Mouse (Mus musculus) heart, postnatal 0 days (tissue): ENCODE data around the gene Atl2. TPM values are rescaled to one million over a fixed set of nuclear protein-coding genes. Genes with fewer than 3 reads are reported as not detected.

Experiments
- ATAC-seq: fragments of 200-750 bp; cut with Nextera tagmentation; 2 replicates; pipeline ENCODE4 v1.8.0; 2017; ENCODE audit warnings: low read depth, moderate number of reproducible peaks, moderate library complexity; ENCODE audit not compliant: insufficient read depth
- DNase-seq: peaks from one replicate; pipeline ENCODE4 v3.0.0-alpha.2; 2016; ENCODE audit warnings: low spot score
- H3K27ac ChIP-seq: fragments of 300-500 bp; sonication (generic); 2 replicates; pipeline ENCODE4 v1.5.1; 2014; ENCODE audit warnings: low read depth, mild to moderate bottlenecking
- H3K27me3 ChIP-seq: fragments of 300-500 bp; sonication (generic); 2 replicates; pipeline ENCODE4 v1.6.1; 2014; ENCODE audit warnings: low read length, mixed read lengths; ENCODE audit not compliant: control insufficient read depth, insufficient read depth
- H3K36me3 ChIP-seq: fragments of 300-500 bp; sonication (generic); replicated peaks from 2 replicates; pipeline ENCODE4 v1.6.1; 2014; ENCODE audit warnings: low read length, mixed read lengths; ENCODE audit not compliant: control insufficient read depth, insufficient read depth
- H3K4me1 ChIP-seq: fragments of 300-500 bp; sonication (generic); 2 replicates; pipeline ENCODE4 v1.6.1; 2014; ENCODE audit warnings: antibody characterized with exemption; ENCODE audit not compliant: control insufficient read depth, insufficient read depth
- H3K4me2 ChIP-seq: fragments of 300-500 bp; sonication (generic); 2 replicates; pipeline ENCODE4 v1.6.1; 2014; ENCODE audit warnings: low read depth, mild to moderate bottlenecking, low read length, moderate library complexity
- H3K4me3 ChIP-seq: fragments of 300-500 bp; sonication (generic); 2 replicates; pipeline ENCODE4 v1.5.1; 2014; ENCODE audit warnings: low read depth, low read length
- H3K9ac ChIP-seq: fragments of 300-500 bp; sonication (generic); replicated peaks from 2 replicates; pipeline ENCODE4 v1.6.1; 2014; ENCODE audit warnings: low read depth, low read length, mixed read lengths
- H3K9me3 ChIP-seq: fragments of 300-500 bp; sonication (generic); replicated peaks from 2 replicates; pipeline ENCODE4 v1.6.1; 2016; ENCODE audit warnings: low read length; ENCODE audit not compliant: control insufficient read depth
- CTCF ChIP-seq: IDR thresholded peaks from 2 replicates; pipeline ENCODE4 v1.5.1; 2016; ENCODE audit warnings: antibody characterized with exemption, control low read depth, low read depth
- EP300 ChIP-seq: IDR thresholded peaks from 2 replicates; pipeline ENCODE4 v1.6.1; 2016; ENCODE audit warnings: antibody characterized with exemption, low read depth
- WGBS: fragments of 180-500 bp; shearing (Covaris S2); extraction: QIAGEN DNeasy Blood & Tissue Kit; methylation state at CpG from one replicate; pipeline ENCODE4 v1.1.7; 2014; 5-methylcytosine and 5-hydroxymethylcytosine counted together
- polyA plus RNA-seq: library from polyadenylated mRNA; unstranded; fragments of >200 nt; fragmentation: Nextera tagmentation; extraction: Ambion mirVana; gene quantifications from 2 replicates; pipeline ENCODE4 v1.2.1, GENCODE M21; 2015
- total RNA-seq: library from RNA; depleted of rRNA; stranded (reverse); fragments of >200 nt; gene quantifications from 2 replicates; pipeline ENCODE4 v1.2.3, GENCODE M21; 2014; ENCODE audit warnings: low replicate concordance

Atl2 gene
- total and polyA plus RNA-seq, 2 experiments from 2014 or later = 11.3 to 20.2 TPM

DNA sequence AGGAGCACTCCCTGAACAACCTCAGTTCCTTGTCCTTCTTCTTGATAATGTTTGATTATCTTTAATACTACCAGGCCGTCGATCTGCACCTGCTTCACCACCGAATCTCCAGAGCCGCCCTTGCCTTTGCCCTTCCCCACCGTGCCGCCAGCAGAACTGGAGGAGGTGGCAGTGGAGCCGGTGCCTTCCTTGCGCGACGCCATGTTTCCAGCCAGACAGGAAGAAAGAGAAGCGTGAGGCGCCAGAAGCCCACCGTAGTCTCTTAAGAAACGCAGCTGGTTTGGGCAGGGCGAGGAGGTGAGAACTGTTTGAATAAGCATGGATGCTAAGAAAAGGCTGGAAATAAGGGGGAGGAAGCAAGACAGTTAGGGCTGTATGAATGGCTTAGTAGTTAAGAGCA is 38.4 kb upstream of the Atl2 start:
- H3K27ac ChIP-seq = no peak overlapping the region
- H3K9me3 ChIP-seq = no peaks in the 10 kb centered on the region
- H3K27me3 ChIP-seq = no peaks in the 10 kb centered on the region
- ATAC-seq (no peak), DNase-seq (no peak)
- no peak overlapping the region for H3K9ac ChIP-seq
- H3K4me1 ChIP-seq = no peaks in the 10 kb centered on the region
- H3K4me2 ChIP-seq = no peak overlapping the region
- WGBS = 84% methylated on average over 15 of the region's 15 CpGs
- H3K36me3 ChIP-seq = no peaks in the 10 kb centered on the region
- TF ChIP-seq CTCF = no peak
- TF ChIP-seq EP300 = no peak
- H3K4me3 ChIP-seq = no peak overlapping the region

DNA sequence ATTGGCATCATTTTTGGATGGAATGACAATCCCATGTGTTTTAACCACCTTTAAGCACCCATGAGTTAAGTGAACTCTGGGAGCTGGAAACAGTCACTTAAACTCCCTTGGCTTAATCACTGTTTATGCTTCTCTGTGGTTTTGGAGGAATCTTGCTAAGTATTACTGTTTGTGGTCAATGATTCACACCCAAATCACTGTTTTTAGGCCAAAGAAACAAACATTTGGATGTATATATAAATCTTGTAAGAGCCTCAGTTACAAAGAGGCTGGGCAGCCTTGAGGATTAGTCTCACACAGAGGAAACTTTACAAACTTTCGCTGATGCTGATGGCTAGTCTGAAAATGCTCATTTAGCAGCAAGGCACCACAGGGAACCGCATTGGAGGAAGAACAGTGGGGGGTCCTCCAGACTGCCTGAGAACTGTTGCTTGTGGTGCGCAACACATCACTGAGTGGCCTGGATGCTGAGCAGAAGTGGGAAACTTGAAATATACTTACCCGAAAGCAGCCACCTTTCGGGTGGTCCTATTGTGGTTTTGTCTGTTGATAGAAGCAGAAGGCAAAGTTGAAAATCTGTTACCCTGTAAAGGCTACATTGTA is 36.9 kb upstream of the Atl2 start:
- no peaks in the 10 kb centered on the region for H3K4me1 ChIP-seq
- no peaks in the 10 kb centered on the region for H3K36me3 ChIP-seq
- TF ChIP-seq EP300 = no peak
- TF ChIP-seq CTCF = no peak
- H3K9ac ChIP-seq = no peak overlapping the region
- no peaks in the 10 kb centered on the region for H3K9me3 ChIP-seq
- 76% methylated on average over 5 of the region's 5 CpGs for WGBS
- ATAC-seq (no peak), DNase-seq (no peak)
- H3K27ac ChIP-seq = no peak overlapping the region
- no peak overlapping the region for H3K4me2 ChIP-seq
- no peaks in the 10 kb centered on the region for H3K27me3 ChIP-seq
- H3K4me3 ChIP-seq = no peak overlapping the region

DNA sequence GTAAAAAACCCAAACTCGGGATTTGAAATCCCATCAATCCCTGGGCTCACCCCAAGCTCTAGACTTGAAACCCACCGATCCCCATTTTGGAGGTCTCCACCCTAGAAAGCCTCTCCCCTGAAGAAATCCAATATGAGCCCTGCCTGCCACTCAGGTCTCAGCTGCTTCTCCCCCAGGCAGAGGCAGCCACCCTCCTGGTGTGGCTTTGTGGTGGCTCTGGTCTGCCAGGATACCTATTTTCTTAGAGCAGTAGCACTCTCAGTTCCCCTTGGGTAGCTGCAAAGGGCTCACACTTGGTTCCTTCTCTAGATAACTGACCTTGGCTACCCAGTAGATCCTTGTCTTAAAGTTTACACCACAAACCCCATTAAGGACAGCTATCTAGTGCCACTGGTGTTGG is 31.2 kb upstream of the Atl2 start:
- Histone ChIP-seq H3K27me3 (no peaks in the 10 kb centered on the region), H3K4me1 (no peaks in the 10 kb centered on the region), H3K4me2 (no peak overlapping the region), H3K4me3 (no peak overlapping the region), H3K9ac (no peak overlapping the region), H3K36me3 (no peaks in the 10 kb centered on the region), H3K27ac (no peak overlapping the region), H3K9me3 (no peaks in the 10 kb centered on the region)
- ATAC-seq (no peak), DNase-seq (no peak)
- TF ChIP-seq EP300 (no peak), CTCF (no peak)
- 85% methylated on average over 2 of the region's 2 CpGs for WGBS

DNA sequence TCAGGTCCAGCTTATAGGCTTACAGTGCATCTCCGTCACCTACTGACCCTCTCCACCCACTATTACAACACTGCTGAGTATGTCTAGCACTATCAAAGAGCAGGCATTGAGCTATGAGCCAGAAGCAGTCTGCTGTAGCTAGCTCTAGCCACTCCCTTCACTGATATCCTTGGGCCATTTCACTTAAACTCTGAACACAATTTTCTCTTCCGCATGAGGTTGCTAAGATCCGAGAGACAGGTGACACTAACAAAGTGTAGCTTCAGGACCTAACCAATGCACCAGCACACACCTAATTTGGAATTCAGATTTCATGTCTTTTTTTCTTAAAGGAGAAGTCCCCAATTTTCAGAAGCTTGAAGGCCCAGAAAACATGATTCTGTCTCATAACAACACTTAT is 30.6 kb upstream of the Atl2 start:
- no peaks in the 10 kb centered on the region for H3K4me1 ChIP-seq
- no peak overlapping the region for H3K4me2 ChIP-seq
- DNase-seq (no peak), ATAC-seq (no peak)
- H3K9ac ChIP-seq = no peak overlapping the region
- H3K9me3 ChIP-seq = no peaks in the 10 kb centered on the region
- no peak for TF ChIP-seq EP300
- no peak for TF ChIP-seq CTCF
- H3K36me3 ChIP-seq = no peaks in the 10 kb centered on the region
- no peak overlapping the region for H3K4me3 ChIP-seq
- no peak overlapping the region for H3K27ac ChIP-seq
- H3K27me3 ChIP-seq = no peaks in the 10 kb centered on the region
- WGBS = 79% methylated on average over 3 of the region's 3 CpGs

DNA sequence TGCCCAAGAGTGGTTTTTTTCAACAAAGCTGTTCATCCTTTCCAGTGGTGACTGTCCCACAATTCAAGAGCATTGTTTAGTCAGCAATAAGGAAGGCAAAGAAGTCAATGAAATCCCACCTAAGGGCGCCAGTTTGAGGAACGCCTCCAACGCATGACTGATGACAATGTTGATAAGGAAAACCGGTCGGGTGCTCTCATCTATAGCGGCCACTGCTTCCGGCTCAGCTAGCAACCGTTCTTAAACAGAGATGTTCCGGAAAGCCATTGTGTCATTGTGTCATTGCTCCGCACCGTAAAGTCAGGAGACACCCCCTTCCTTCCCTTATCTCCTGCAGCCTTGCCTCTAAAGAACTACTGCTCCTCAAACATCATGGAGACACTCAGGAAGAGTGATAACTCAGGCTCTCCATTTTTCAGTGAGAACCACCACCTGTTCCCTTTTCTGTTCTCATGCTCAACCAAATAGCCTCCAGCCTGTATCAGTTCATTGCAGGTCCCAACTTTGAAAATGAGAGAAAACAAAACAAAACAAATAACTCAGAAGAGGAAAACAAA is 30.0 kb upstream of the Atl2 start:
- no peak for TF ChIP-seq EP300
- no peak for TF ChIP-seq CTCF
- H3K27ac ChIP-seq = no peak overlapping the region
- no peak for DNase-seq
- H3K4me2 ChIP-seq = no peak overlapping the region
- H3K4me1 ChIP-seq = no peaks in the 10 kb centered on the region
- no peaks in the 10 kb centered on the region for H3K9me3 ChIP-seq
- H3K9ac ChIP-seq = no peak overlapping the region
- H3K4me3 ChIP-seq = no peak overlapping the region
- H3K36me3 ChIP-seq = no peaks in the 10 kb centered on the region
- no peak for ATAC-seq
- no peaks in the 10 kb centered on the region for H3K27me3 ChIP-seq
- WGBS = 68% methylated on average over 11 of the region's 11 CpGs

DNA sequence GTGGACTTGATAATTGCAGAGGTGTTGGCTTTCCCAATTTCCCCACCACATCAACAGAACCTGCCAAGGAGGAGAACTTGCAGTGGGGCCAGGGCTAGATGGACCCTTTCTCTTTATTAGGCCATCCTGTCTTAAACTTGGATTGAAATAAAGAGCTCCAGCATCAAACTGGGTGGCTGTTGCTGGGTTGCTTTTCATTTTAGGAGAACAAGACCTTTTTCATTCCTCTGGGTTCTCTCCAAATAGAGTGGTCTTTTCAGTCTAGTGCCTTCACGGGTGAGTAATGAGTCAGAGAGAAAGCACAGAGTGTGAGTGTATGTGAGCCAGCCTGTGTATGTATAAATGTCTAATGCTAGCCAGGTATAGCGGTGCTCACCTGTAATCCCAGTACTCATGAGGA is 24.4 kb upstream of the Atl2 start:
- no peak for DNase-seq
- TF ChIP-seq EP300 = no peak
- no peak for TF ChIP-seq CTCF
- H3K4me1 ChIP-seq = 0 out of 2 replicates have a peak, but pooled peaks cover 5% of the 10 kb centered on the region
- WGBS = 76% methylated on average over 2 of the region's 2 CpGs
- H3K27me3 ChIP-seq = no peaks in the 10 kb centered on the region
- peak; percentile 14; the same call in 1 of the 2 replicates for ATAC-seq
- H3K4me3 ChIP-seq = no peak overlapping the region
- H3K9me3 ChIP-seq = no peaks in the 10 kb centered on the region
- no peak overlapping the region for H3K4me2 ChIP-seq
- H3K36me3 ChIP-seq = no peaks in the 10 kb centered on the region
- H3K9ac ChIP-seq = no peak overlapping the region
- no peak overlapping the region for H3K27ac ChIP-seq
